Mouse (Mus musculus) gastrocnemius, adult 18-20 months (tissue): ENCODE results near the gene Il9r. TPM values are rescaled to one million over a fixed set of nuclear protein-coding genes. Genes with fewer than 3 reads are reported as not detected.
A peak's percentile ranks its signal among the peaks of the same experiment; 100 is the strongest.

ENCODE experiments used
- DNase-seq: peaks from one replicate; pipeline ENCODE4 v3.0.0; 2021; ENCODE audit warnings: low spot score
- total RNA-seq, 2 experiments: library from RNA; stranded (reverse); gene quantifications; 2 replicates each; pipeline ENCODE4 v1.2.3; 2021

Il9r gene
- total RNA-seq, 2 experiments from 2014 or later: not detected

DNA sequence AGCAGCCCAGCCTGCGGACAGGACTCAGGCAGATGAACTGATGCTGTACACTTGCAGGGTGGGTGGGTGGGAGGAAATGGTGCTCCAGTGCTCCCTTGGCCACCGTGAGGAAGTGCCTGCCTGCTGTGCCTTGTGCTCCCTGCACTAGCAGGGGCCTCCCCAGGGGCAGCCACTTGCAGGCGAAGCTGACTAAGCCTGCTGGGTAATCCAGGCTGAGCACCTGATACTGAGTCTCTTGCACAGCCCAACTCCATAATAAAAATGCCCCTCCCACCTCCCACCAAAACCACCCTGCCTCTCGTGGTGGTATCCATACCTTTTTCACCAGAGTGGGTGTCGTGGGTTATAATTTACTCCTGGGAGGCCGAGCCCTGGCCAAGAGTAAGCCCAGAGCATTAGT, 849 bp downstream of the Il9r start:
- no peak for DNase-seq

DNA sequence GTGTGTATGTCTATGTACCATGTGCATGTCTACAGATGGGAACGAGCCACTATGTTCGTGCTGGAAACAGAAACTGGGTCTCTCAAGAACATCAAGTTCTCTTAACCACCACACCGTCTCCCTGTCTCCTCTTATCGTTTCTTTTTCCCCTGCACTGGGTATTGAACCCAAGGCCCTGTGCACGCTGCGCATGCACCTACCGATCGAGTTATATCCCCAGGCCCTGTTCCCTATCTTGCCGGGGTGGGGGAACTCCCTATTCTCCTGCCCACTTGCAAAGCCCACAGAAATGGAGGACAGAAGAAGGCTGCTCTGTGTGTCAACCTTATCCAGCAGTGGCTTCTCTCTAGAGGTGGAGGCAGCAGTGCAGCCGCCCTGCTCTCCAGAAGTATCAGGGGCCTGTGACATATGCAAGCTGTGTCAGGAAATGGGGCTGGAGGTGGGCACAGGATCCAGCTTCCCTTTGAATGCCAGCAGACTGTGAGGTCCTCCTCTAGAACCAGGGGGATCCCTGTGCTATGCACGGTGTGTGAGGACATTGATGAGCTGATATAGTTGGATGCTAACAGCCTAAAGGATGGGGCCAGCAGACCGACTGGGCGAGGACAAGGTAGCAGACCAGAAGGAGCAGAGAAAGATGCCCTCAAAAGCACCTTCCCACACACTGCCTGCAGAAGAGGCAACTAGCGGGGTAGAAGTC, 1.7 kb downstream of the Il9r start:
- no peak for DNase-seq

DNA sequence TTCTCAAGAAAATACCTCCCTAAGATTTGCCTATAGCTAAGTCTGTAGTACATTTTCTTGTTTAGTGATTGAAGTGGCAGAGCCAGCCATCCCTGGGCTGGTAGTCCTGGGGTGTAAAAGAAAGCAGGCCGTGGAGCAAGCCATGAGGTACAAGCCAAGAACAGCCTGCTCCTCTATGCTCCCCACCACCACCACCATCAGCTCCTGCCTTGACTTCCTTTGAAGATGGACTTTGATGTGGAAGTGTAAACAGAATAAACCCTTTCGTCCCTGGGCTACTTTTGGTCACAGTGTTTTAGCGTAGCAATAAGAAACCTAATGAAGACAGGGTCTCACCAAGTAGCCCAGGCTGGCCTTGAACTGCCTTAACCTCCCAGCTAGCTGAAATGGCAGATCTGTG, 2.3 kb downstream of the Il9r start:
- no peak for DNase-seq

DNA sequence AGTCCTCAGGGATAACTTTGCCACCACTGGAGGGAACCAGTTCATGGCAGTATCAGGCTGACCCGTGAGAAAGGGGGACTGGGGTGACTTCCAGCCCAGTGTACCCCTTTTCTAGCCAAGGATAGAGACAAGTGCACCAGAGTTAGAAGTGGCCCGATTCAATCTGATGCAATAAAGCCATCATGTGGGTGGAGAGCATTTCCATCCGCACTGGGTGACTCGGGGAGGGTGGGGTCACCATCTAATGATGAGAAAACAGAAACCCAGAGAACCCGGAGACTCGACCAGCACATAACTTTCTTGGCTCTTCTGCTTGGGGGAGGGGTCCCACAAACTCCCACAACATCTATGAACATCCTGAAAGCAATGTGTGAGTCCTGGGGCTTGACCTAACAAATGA, 3.4 kb downstream of the Il9r start:
- DNase-seq: no peak

DNA sequence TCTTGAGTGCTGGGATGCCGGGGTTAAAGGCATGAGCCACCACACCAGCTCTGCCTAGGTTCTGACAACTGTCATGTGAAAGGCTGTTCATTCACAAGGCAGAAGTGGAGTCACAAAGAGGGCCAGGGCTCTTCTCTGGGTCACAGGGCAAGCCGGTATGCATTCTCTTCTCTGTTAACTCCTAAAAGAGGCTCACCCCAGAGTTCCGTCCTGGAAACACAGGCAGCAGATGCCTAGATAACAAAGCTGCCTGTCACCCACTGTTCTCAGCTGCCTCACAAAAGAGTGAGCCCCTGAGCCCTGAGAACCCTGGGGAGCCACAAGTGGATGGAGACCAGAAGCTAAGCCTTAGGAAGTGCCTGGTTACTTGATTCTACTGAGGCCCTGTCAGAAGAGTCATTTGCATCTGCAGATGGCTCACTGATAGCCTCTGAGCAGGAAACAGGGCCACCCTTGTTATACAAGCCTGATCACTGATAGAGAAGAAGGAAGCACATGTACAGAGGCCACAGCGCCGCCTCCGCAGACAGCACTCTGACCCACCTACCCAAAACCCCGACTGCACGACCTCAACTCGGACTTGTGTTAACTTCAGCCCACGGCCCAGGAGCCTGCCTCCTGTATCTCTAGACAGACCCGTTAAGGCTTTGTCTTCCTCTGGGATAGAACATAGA, 4.1 kb downstream of the Il9r start:
- no peak for DNase-seq

DNA sequence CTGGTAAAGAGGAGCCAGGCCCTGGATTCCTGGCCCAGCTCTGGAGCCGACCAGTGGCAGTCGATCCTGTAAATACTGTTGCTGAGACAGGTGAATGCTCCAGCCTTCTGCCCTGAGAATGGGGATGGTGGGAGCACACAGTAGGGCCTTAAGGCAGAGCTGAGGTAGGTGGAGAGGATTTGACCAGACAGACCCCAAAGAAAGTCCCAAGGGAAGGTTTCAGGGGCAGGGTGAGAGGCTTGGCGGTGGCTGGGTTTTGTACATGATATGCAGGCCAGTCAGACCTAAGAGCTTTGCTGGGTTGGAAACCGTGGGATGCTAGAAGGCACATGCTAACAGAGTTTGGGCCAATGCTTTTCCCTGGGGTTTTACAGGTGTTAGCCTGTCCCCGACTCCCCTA, 5.5 kb downstream of the Il9r start:
- DNase-seq: no peak

DNA sequence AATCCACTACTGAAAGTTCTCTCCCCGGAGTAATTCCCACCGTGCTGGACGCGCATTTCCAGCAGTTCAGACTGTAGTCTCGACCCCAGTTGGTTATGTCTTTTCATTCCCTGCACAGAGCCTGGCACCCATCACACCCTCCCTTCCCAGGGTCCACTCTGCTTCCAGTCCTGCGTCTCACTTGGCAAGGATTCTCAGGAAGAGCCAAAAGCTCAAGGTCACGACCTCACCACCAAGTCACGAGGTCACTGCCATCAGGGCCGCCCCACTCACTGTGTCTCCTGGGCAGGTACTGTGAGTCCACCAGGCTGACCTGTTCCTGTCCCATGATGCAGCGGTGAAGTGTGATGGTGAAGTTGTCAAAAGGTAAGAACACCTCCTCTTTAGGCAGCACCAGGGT, 6.0 kb downstream of the Il9r start:
- no peak for DNase-seq

DNA sequence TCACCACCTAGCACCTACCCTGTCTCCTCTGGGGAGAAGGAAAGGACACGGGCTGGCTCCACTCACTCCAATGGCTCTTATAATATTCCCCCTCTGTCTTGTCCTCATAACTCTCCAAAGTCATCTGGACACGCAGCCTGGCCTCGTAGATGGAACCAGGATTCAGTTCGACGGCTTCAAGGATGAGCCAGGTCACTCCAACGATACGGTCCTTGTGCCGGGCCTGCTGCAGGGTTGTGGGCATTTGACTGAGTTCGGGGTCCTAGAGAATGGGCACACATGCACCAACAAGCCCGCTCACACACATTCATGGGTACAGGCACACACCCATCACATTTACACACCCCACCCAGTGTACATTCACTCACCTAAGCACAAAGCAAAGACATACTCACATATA, 6.9 kb downstream of the Il9r start:
- DNase-seq: no peak

DNA sequence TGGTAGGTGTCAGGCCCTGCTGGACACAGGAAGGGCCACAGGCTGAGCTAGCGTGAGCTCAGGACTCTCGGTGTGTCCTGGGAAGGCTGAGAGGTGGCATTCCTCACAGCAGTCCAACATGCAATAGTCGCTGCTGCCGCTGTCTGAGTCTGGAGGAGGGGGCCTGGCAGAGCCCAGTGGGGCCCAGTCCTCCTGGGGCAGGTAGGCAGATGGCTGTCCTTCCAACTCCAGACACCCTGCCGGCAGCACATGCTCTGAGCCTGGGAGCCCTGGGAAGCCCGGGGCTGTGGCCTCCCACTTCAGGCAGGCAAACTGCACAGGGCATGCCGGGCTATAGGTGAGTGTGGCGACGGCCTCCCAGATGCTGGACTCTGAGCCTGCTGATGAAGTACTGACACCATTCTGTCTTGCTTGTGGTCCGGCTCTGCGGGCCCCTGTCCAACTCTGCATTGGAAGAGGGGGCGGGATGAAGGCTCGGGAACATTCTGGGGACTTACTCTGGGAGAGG, 9.4 kb downstream of the Il9r start:
- no peak for DNase-seq

DNA sequence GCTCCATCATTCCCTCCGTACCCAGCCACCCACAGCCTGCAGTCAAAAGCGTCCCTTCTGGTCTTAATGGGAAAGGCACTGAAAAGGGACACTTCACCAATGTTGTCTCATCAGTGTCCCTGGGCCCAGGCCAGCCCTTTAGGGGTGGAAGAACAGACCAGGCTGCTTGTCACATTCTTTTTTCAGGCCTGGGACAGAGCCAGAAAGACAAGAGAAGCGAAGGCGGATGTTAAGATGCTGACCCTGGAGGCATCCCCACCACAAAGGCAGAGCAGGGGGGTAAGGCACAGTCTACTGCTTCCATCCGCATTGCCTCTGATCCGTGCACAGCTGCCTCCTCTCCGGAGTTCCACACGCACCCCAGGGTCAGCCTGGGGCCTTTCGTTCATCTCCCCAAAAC, 10.0 kb downstream of the Il9r start:
- DNase-seq: no peak

DNA sequence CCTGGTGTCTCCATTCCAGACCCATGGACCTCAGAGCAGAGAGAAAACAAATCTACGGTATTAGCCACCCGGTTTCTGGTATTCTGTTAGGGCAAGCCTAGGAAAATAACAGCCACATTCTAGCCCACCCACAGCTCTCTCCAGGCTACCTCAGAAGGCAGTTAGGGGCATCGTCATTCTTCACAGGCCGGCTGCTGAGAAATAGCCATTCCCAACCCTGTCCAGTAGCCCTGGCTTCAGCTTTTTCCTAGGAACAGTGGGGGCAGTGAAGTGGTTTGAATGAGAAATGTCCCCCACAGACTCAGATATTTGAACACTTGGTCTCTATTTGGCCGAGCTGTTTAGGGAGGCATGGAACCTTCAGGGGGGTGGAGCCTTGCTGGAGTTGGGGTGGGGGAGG, 10.6 kb downstream of the Il9r start:
- no peak for DNase-seq

DNA sequence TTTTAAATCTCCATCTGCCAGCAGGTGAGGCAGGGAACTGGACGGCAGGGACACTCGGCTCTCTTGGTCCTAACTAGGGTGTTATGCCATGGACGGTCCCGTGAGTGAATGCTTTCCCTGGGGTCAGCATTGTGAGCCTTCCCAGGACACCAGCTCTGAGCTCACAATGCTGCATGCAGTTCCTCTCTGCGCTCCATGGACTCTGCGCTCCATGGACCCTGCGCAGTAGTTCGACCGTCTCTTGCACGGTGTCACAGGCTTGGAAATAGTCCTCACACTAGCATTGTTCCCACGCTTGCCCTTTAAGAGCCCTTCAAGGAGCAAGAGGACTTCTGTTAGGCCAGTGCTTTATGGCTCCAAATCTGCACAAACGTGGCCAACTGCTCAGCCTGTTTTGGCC, 11.2 kb downstream of the Il9r start:
- DNase-seq: no peak

DNA sequence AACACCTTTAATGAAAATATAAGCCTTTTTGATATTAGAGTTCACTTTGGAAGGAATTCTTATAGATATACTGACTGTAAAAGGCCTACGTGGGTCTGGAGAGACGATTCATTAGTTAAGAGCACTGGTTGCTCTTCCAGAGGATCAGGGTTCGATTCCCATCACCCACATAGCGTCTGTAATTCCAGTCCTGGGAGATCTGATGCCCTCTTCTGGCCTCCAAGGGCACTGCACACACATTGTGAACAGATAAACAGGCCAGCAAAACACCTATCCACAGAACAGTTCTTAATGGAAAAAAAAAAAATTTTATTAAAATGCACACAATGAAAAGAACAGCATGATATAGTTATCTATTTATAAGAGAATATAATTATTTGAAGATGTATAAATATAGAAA, 12.8 kb downstream of the Il9r start:
- no peak for DNase-seq

DNA sequence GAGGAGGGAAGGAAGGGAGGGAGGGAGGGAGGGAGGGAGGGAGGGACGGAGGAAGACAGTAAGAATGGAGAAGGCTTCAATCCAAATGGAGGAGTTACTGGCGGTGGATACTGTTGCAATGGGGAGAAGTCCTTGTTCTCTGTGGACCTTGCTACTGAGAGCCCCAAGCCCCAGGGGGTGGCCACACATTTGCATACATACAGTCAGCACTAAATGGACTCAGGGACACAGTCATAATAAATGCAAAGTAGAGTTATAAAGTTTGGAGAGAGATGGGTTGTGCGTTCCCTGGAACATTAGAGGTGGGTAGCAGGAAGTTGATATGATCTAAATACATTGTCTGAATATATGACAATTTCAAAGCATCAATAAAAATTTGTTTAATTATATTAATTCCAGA, 14.0 kb downstream of the Il9r start:
- no peak for DNase-seq

DNA sequence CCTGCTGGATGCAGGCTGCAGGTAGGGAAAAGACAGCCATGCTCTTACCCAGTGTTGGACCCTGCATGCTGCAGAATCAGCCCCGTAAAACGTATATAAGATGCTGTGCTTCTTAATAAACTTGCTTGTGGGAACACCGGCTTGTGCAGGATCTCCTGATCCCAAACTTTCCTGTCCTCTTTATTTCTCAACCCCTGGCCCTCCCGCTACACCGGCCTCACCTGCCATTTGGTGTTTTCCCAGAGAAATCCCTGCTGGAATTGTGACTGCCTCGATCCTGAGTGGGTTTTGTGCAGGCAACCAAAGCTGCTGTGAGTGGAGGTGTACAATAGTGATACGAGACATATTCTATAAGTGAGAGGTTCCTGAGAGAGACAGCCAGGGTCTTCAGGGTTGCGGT, 15.6 kb downstream of the Il9r start:
- DNase-seq: no peak

DNA sequence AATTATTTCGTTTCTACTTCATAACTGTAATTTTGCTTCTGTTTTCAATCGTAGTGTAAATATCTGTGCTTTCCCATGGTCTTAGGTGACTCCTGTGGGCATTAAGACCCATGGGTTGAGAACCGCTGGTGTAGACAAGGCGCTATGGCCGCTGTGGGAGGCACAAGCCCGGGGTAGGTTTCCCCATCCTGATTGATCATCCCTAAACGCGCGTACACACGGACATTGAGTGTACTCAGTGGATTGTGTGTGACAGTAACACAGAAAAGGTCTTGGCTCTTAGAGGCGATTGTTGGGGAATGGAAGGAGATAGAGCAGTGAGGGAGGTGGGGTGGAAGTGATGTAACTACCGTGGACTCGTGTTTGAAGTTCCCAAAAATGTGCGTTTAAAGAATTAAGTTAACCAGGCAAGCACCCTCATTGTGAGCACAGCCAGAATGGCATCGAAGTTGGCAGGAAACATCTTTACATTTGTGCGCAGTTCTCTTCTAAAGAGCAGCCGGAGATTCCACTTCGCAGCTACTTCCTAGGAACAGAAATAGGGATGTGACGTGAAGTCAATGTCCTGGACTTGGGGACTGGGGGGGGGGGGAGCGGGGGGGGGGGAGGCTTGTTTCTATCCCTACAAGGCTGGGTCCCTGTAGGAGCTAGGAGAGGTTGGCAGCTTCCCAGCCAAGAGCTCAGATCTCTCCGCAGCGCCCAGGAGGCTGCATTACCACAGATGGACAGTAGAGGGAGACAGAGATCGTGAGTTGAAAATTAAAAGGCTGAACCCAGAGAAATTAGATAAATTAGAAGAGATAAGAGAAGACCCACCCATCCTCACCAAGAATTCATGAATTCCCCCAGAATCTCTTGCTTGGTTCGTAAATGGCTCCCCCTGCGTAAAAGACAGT, 17.9 kb downstream of the Il9r start:
- DNase-seq: peak; percentile 88

DNA sequence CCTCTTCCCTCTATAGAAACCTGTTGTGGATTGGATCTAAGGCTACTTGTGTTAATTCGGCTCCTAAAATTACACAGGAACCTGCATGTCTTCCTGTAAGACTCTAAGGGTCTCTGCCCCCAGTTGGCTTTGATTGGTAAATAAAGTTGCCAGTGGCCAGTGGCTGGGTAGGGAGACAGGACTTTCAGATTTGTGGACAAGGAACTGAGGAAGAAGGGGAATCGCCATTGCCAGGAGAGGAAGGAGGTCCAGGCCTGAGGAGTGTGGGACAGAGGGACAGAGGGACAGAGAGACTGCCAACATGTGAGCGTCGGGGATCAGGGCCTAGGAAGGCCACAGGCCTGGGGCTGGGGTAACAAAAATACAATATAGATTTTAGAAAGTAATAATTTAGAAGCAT, 18.8 kb downstream of the Il9r start:
- DNase-seq: no peak

DNA sequence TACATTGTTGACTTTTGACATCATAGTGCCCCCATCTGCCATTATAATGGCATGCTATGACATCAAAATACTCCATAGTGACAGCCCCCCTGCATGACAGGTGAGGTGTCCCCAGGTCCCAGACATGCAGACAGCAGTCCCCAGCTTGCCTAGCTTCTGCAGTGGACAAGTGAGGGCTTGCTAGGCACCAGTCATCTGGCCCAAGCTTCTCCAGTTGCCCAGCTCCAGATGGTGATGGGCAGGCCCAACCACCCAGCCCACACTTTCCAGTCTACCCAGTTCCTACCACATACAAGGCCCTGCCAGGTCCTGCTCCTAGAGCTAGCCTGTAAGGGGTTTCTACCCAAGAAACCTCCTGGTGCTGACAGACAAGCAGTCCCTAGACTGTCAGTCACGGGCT, 21.6 kb downstream of the Il9r start:
- no peak for DNase-seq

DNA sequence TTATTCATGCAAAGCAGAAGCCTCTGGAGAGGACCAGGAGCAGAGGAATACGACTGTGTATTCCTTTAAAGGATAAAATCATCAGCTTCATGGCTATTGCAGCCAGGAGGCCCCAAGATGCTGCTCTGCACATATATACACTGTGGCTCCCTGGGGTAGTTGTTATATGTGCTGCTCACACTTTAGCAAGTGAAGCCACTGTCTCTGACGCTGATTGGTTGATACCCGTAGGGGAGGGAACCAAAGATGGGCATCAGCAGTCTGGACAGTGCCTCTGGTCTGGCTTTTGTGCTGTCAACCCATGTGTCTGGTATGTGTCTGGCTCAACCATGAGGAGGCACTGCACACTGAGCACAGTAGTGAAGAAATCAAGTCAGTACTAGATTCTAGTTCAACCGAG, 33.4 kb downstream of the Il9r start:
- no peak for DNase-seq

DNA sequence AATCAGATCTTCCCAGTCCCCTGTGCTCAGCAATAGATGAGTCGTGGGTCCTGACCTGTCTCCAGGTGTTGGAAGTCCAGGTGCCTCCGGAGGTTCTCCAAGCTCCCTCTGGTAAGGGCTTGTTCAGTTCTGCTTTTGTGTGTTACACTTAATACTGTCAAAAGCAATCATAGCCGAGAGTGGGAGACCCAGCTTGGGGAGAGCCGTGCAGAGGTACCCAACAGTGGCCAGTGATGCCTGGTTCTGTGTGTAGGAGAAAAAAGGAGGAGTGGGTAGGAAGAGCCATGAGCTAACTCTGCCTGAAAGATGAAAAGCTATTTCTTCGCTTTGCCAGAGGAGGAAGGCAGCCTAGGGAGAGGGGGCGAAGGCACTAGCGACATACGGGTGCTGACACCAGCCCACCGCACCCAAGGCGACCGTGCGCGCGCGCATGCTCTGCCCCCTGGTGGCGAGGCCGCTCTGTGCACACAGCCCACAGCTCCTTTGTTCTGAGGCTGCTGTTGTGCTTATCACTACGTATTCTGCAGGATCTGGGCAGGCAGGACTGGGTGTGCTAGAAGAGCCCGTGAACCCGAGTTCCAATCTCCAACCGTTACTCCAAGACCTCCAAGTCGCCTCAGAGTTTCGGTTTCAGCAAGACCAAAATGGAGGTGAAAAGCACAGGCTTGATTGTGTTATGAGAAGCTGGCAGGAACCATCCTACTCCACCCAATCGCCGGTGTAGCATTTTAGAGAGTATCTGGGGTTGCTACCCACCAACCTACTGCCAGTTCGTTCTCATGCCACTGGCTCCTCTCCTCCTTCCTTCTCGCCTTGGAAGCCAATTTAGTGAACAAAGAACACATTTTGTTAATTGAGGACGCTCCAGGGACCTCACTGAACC, 37.9 kb downstream of the Il9r start:
- peak; percentile 48 for DNase-seq

DNA sequence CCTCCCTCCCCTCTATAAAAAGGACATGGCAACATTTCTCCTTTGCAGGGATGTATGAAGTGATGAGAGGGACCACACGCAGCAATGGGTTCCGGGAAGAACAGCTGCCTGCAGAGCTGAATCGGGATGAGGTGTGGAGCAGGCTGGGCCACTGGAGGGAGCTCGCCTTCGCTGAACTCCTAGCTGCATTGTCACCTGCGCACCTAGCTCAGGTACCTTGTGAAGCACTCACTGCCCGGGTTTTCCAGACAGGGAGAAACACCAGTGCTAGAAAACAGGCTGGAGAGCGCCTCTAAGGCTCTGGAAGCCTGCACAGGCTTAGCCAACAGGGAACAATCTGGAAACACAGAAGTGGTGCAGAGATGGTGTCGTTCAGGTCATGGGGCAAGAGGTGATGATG, 38.6 kb downstream of the Il9r start:
- DNase-seq: no peak
